Mouse (Mus musculus): ENCODE measurements around the gene 2410004P03Rik. TPM values are rescaled to one million over a fixed set of nuclear protein-coding genes. Genes with fewer than 3 reads are reported as not detected.
A peak's percentile ranks its signal among the peaks of the same experiment; 100 is the strongest.

Gene 2410004P03Rik
- polyA plus RNA-seq, 1 experiment from 2014 or later: 0.59 TPM

- 93% methylated on average over 2 of the region's 2 CpGs for WGBS
- H3K36me3 ChIP-seq (ENCODE audit: insufficient read depth, low read length): peaks cover 28% of the 10 kb centered on the region
- H3K9ac ChIP-seq (ENCODE audit: low read depth, low read length): no peak overlapping the region
- ATAC-seq (replicated peaks; ENCODE audit: low FRiP score, low read depth) (no peak), DNase-seq (ENCODE audit: low spot score) (no peak)
- no peak overlapping the region for H3K4me3 ChIP-seq (replicated peaks; ENCODE audit: low read depth, low read length)
- H3K4me1 ChIP-seq (replicated peaks; ENCODE audit: insufficient read depth, low read length): no peaks in the 10 kb centered on the region
- H3K27me3 ChIP-seq (ENCODE audit: insufficient read depth, low read length): no peaks in the 10 kb centered on the region
- no peaks in the 10 kb centered on the region for H3K9me3 ChIP-seq (replicated peaks; ENCODE audit: low read length)
- H3K4me2 ChIP-seq (ENCODE audit: low read length): no peak overlapping the region
- no peak overlapping the region for H3K27ac ChIP-seq
- no peak for TF ChIP-seq CTCF (IDR thresholded peaks at IDR 0.05; ENCODE audit: low read depth)
These were observed 44.7 kb downstream of the 2410004P03Rik start for GRCm38 (mm10) chr12:16966811-16967210.

DNA sequence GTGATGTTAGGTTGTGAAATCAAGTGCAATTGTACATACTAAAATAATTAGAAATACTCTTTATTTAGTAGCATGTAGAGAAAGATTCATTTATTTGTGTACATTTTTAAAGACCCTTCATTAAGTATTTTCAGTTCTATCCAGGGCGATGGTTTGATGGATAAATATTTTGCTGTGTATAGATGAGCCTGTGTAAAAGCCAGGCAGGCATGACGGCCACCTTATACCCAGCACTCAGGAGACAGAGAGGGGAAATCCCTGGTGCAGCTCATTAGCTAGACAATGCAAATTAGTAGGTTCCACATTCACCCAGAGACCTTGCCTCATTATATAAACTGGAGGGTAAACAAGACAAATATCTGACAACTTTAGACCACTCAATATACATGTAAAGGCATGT is 48.2 kb downstream of the 2410004P03Rik start:
- Histone ChIP-seq H3K4me1 (replicated peaks; ENCODE audit: insufficient read depth, low read length) (no peaks in the 10 kb centered on the region), H3K9ac (ENCODE audit: low read depth, low read length) (no peak overlapping the region), H3K27ac (no peak overlapping the region), H3K27me3 (ENCODE audit: insufficient read depth, low read length) (no peaks in the 10 kb centered on the region), H3K36me3 (ENCODE audit: insufficient read depth, low read length) (peaks cover 30% of the 10 kb centered on the region), H3K4me2 (ENCODE audit: low read length) (no peak overlapping the region), H3K4me3 (replicated peaks; ENCODE audit: low read depth, low read length) (no peak overlapping the region), H3K9me3 (replicated peaks; ENCODE audit: low read length) (no peaks in the 10 kb centered on the region)
- DNase-seq (ENCODE audit: low spot score): no peak
- no peak for TF ChIP-seq CTCF (IDR thresholded peaks at IDR 0.05; ENCODE audit: low read depth)
- WGBS: 83% methylated on average over 2 of the region's 2 CpGs
- ATAC-seq (replicated peaks; ENCODE audit: low FRiP score, low read depth): no peak

DNA sequence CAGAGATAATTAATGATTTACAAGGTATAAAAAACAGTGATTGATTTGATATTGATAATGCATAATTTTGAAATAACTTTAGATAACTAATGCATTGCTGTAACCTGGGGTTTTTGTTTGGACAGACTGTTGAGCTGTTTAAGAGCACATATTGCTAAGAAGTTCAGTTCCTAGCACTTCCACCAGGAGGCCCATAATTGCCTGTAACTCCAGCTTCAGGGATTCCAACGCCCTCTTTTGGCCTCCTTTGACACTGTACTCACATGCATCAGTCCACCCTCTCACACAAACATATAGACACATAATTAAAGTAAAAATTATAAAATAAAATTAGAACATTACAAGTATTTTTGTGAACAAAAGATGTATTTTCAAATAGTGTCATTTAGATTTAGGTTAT is 52.7 kb downstream of the 2410004P03Rik start:
- Histone ChIP-seq H3K36me3 (ENCODE audit: insufficient read depth, low read length) (peaks cover 33% of the 10 kb centered on the region), H3K27me3 (ENCODE audit: insufficient read depth, low read length) (no peaks in the 10 kb centered on the region), H3K27ac (no peak overlapping the region), H3K4me2 (ENCODE audit: low read length) (no peak overlapping the region), H3K4me3 (replicated peaks; ENCODE audit: low read depth, low read length) (no peak overlapping the region), H3K4me1 (replicated peaks; ENCODE audit: insufficient read depth, low read length) (no peaks in the 10 kb centered on the region), H3K9ac (ENCODE audit: low read depth, low read length) (no peak overlapping the region), H3K9me3 (replicated peaks; ENCODE audit: low read length) (no peaks in the 10 kb centered on the region)
- ATAC-seq (replicated peaks; ENCODE audit: low FRiP score, low read depth) (no peak), DNase-seq (ENCODE audit: low spot score) (peak; percentile 58)
- WGBS: 63% methylated on average over 1 of the region's 1 CpGs
- TF ChIP-seq CTCF (IDR thresholded peaks at IDR 0.05; ENCODE audit: low read depth): peak; percentile 63

Other genes starting within 250 kb of the 2410004P03Rik start
- gene Greb1, start 210.8 kb downstream of the 2410004P03Rik start, polyA plus RNA-seq (2015; fragmentation: Nextera tagmentation; extraction: Ambion mirVana): 1.3 and 2.0 TPM in 2 replicates
- gene E2f6, start 200.8 kb downstream of the 2410004P03Rik start, polyA plus RNA-seq (2015; fragmentation: Nextera tagmentation; extraction: Ambion mirVana): 25.3 and 26.8 TPM in 2 replicates
- gene Rock2, start 116.8 kb downstream of the 2410004P03Rik start, polyA plus RNA-seq (2015; fragmentation: Nextera tagmentation; extraction: Ambion mirVana): 14.6 and 15.9 TPM in 2 replicates
- gene Pqlc3, start 11.3 kb downstream of the 2410004P03Rik start, polyA plus RNA-seq (2015; fragmentation: Nextera tagmentation; extraction: Ambion mirVana): 4.3 and 5.0 TPM in 2 replicates
- 0.77 and 0.95 TPM in 2 replicates for gene Kcnf1, start 165.2 kb upstream of the 2410004P03Rik start, polyA plus RNA-seq (2015; fragmentation: Nextera tagmentation; extraction: Ambion mirVana)